25 mouse cellular contexts compared by ENCODE assay signal in genomic region chr9:111221580-111221979, GRCm38 (mm10).
"Had no signal": no experiment of that assay in that cellular context is flagged by ENCODE, and none has a peak within 500 bp of the region (broad histone marks: within the 10 kb centered on the region; RNA-seq: fewer than 3 reads in every experiment).

No protein-coding gene starts in this region.

- H3K9ac ChIP-seq: heart, embryonic 13.5 days; heart, embryonic 15.5 days; hindbrain, embryonic 13.5 days; hindbrain, embryonic 15.5 days; kidney, embryonic 15.5 days; limb, embryonic 13.5 days; limb, embryonic 15.5 days; liver, embryonic 12.5 days; liver, embryonic 14.5 days had no signal

- DNase-seq: gastrocnemius, postnatal 14 days; gastrocnemius, postnatal 36 days; heart, adult 18-20 months; heart, postnatal 14 days; heart, postnatal 36 days; kidney, adult 11 months; kidney, adult 2 months; kidney, adult 9 months; kidney, postnatal 14 days; kidney, postnatal 36 days; layer of hippocampus, adult 9-11 months; left cerebral cortex, postnatal 4 days had no signal

- H3K27me3 ChIP-seq: heart, embryonic 13.5 days; heart, embryonic 15.5 days; hindbrain, embryonic 13.5 days; hindbrain, embryonic 15.5 days; kidney, embryonic 15.5 days; limb, embryonic 13.5 days; limb, embryonic 15.5 days; liver, embryonic 12.5 days had no signal

- ATAC-seq: hindbrain, postnatal 0 days; intestine, embryonic 16.5 days; liver, embryonic 12.5 days had no signal

- H3K4me1 ChIP-seq: hindbrain, embryonic 13.5 days; hindbrain, embryonic 15.5 days; kidney, embryonic 15.5 days; limb, embryonic 15.5 days; liver, embryonic 12.5 days had no signal

- H3K4me3 ChIP-seq: heart, embryonic 13.5 days; heart, embryonic 15.5 days; hindbrain, embryonic 13.5 days; hindbrain, embryonic 15.5 days; kidney, embryonic 15.5 days; left cerebral cortex, adult 2 months; limb, embryonic 13.5 days; limb, embryonic 15.5 days; liver, embryonic 12.5 days had no signal

- H3K27ac ChIP-seq: heart, embryonic 13.5 days; heart, embryonic 15.5 days; hindbrain, embryonic 13.5 days; hindbrain, embryonic 15.5 days; hindbrain, postnatal 0 days; kidney, embryonic 15.5 days; kidney, postnatal 0 days; left cerebral cortex, adult 2 months; limb, embryonic 13.5 days; limb, embryonic 15.5 days; liver, embryonic 12.5 days; liver, embryonic 14.5 days had no signal

- H3K9me3 ChIP-seq: heart, embryonic 13.5 days; heart, embryonic 15.5 days; hindbrain, embryonic 13.5 days; hindbrain, embryonic 15.5 days; kidney, embryonic 15.5 days; limb, embryonic 13.5 days; limb, embryonic 15.5 days; liver, embryonic 12.5 days had no signal
